Mouse (Mus musculus) embryonic fibroblast, embryonic 13.5 days (primary cell): Measurements from ENCODE around the gene Tubg2.

Experiments used
- CTCF ChIP-seq: IDR thresholded peaks from 2 replicates; pipeline ENCODE4 v1.5.1; 2011; ENCODE audit warnings: mild to moderate bottlenecking, control low read depth, low read length, moderate library complexity, borderline replicate concordance; ENCODE audit not compliant: insufficient read depth
- POLR2A ChIP-seq: IDR thresholded peaks from 2 replicates; pipeline ENCODE4 v1.6.1; 2011; ENCODE audit warnings: low read depth, mild to moderate bottlenecking, control low read depth, low read length, moderate library complexity

DNA sequence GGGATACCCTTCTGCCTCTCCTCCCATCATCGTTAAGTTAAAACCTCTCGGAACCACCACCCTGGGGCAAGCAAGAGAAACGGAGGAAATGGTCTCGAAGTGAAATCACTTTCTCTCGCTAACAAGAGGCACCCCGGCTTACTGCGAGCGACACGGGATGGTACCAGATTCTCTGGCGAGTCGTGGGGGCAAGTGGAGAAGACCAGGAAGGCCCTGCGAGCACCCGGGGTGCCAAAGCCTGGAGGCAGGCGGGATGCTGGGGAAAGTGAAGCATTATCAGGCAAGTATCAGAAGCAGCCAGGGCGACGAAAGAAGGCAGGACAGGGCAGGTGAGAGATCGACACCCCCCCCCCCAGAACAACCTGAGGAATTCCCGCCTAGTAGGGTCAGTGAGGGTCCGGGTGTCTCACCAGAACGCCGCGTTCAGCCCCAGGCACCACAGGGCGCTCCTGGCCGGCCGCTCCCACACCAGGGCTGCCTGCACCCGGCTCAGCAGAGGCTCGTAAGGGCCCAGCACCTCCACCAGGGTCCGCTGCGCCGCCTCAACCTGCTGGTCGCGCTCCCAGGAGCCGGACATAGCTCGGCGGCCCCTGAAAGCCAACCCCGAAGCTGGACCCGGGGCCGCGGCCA lies 36.5 kb upstream of the Tubg2 start:
- no peak for TF ChIP-seq CTCF
- no peak for TF ChIP-seq POLR2A
